Mouse (Mus musculus) subcutaneous adipose tissue, adult 2 months (tissue): ENCODE measurements around the gene Rab19. TPM values are rescaled to one million over a fixed set of nuclear protein-coding genes. Genes with fewer than 3 reads are reported as not detected.

ENCODE experiments used
- polyA plus RNA-seq: library from polyadenylated mRNA; depleted of rRNA; stranded (reverse); fragments of >200 nt; gene quantifications from 2 replicates; pipeline ENCODE4 v1.2.3, GENCODE M21; 2012; ENCODE audit warnings: low replicate concordance; rRNA removed

Rab19 gene
- polyA plus RNA-seq: 0.92 and 3.4 TPM in 2 replicates

DNA sequence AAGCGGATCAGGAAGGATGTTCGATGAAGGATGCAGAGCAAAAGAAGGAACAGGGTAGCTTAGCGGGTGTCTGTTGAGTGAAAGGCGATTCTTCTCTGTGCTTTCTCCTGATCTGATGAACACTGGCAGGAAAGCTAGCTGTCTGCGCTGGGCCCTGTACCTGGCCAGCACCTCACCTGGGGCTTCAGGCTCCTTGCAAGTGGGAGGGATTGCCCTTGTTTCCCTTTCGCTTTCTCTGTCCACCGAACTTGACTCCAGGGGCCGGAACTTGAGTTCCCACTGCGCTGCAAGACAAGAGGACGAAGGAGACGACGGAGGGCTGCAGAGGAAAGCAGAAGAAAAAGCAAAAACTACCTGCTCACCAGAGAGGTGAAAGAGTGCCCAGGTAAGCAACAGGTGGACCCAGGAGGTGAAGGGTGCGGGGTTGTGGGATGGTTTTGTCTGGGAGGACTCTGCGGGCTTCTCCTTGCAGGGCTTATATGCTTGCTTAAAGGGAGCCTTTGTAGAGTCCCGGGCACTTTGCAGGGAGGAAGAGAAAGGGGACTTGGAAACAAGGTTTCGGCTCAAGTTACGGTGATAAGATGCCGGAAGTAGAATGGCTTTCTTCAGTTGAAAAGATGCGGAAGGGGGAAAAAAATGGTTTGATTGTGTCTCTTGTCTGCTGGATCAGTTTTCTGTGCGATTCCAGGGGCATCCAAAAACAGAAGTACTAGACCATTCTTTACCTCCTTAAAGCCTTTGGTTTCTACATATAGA lies at the start of gene Rab19:
TSS of gene Rab19 (plus strand) at position 51 of the 756 bp plus-strand sequence.

DNA sequence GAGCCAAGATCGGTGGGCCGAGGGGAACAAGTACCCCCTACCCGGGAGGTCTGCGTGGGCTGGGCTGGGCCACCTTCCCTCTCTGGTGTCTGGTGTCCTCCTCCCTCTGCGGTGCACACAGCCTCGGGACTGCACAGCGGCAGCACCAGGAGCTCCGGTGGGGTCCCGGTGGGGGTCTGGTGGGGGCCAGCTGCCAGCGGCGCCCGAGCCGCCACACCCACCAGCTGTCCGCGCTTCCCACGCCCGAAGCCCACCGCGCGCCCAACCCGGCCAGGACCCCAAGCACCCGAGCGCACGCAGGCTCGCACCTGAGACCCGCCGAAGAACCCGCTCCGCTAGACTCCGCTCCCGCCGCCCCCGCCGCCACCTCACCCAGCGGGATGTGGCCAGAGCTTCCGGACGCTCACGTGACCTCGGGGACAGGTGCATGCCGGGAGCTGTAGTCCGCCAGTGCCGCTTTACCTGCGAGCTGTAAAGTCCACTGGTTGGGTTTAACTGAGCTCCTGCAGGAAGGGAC lies 3.6 kb upstream of the Rab19 start, which contains the start of gene Slc37a3:
TSS of gene Slc37a3 (minus strand) at position 365 of the 517 bp plus-strand sequence.

GRCm38 (mm10) chr6:39419851-39420721 lies 39.1 kb downstream of the Rab19 start, which contains the start of gene Mkrn1:
Gene Mkrn1, minus strand, starts transcription at chr6:39420462.

Other genes with a start within 250 kb of the Rab19 start
- 3.5 and 6.0 TPM in 2 replicates for gene Kdm7a, start 174.4 kb upstream of the Rab19 start, polyA plus RNA-seq
- 17.0 and 33.0 TPM in 2 replicates for gene Slc37a3, start 3.5 kb upstream of the Rab19 start, polyA plus RNA-seq
- 23.3 and 35.6 TPM in 2 replicates for gene Mkrn1, start 39.3 kb downstream of the Rab19 start, polyA plus RNA-seq
- gene Dennd2a, start 176.7 kb downstream of the Rab19 start, polyA plus RNA-seq: 19.4 and 30.8 TPM in 2 replicates
- 12.5 and 14.9 TPM in 2 replicates for gene Adck2, start 192.7 kb downstream of the Rab19 start, polyA plus RNA-seq
- 0.28 and 0.33 TPM in 2 replicates for gene Gm42420, start 204.6 kb downstream of the Rab19 start, polyA plus RNA-seq
- 308 and 324 TPM in 2 replicates for gene Ndufb2, start 211.4 kb downstream of the Rab19 start, polyA plus RNA-seq